Mouse (Mus musculus): ENCODE results near the gene Mcm6.
A peak's percentile ranks its signal among the peaks of the same experiment; 100 is the strongest.

Mcm6 gene

GRCm38 (mm10) chr1:128359554-128360376 is at the start of gene Mcm6:
Gene Mcm6, minus strand, starts transcription at chr1:128359664.
- peak; percentile 97 for DNase-seq (ENCODE audit: low read depth, low spot score)

GRCm38 (mm10) chr1:128406846-128407245 is 47.4 kb upstream of the Mcm6 start:
- no peak for DNase-seq (ENCODE audit: low read depth, low spot score)

- no peak for DNase-seq (ENCODE audit: low read depth, low spot score)
Measured at GRCm38 (mm10) chr1:128405675-128406074, 46.2 kb upstream of the Mcm6 start.

GRCm38 (mm10) chr1:128405041-128405481 is 45.6 kb upstream of the Mcm6 start:
- DNase-seq (ENCODE audit: low read depth, low spot score), result no peak

- DNase-seq (ENCODE audit: low read depth, low spot score), result no peak
Measured at GRCm38 (mm10) chr1:128400926-128401325, 41.5 kb upstream of the Mcm6 start.

GRCm38 (mm10) chr1:128399941-128400915 is 40.8 kb upstream of the Mcm6 start:
- DNase-seq (ENCODE audit: low read depth, low spot score), result no peak

GRCm38 (mm10) chr1:128398738-128399445 is 39.4 kb upstream of the Mcm6 start:
- DNase-seq (ENCODE audit: low read depth, low spot score), result peak; percentile 47

GRCm38 (mm10) chr1:128394657-128395056 is 35.2 kb upstream of the Mcm6 start:
- no peak for DNase-seq (ENCODE audit: low read depth, low spot score)

- DNase-seq (ENCODE audit: low read depth, low spot score), result no peak
Measured at GRCm38 (mm10) chr1:128392382-128392781, 32.9 kb upstream of the Mcm6 start.

GRCm38 (mm10) chr1:128386487-128386886 is 27.0 kb upstream of the Mcm6 start:
- peak; percentile 22 for DNase-seq (ENCODE audit: low read depth, low spot score)

GRCm38 (mm10) chr1:128376841-128377240 is 17.4 kb upstream of the Mcm6 start:
- no peak for DNase-seq (ENCODE audit: low read depth, low spot score)

- DNase-seq (ENCODE audit: low read depth, low spot score), result peak; percentile 52
Measured at GRCm38 (mm10) chr1:128372143-128372860, 12.8 kb upstream of the Mcm6 start.

- DNase-seq (ENCODE audit: low read depth, low spot score), result peak; percentile 84
Measured at GRCm38 (mm10) chr1:128368732-128369441, 9.4 kb upstream of the Mcm6 start.

GRCm38 (mm10) chr1:128360601-128361000 is 1.1 kb upstream of the Mcm6 start:
- DNase-seq (ENCODE audit: low read depth, low spot score), result no peak

GRCm38 (mm10) chr1:128358916-128359553 is 429 bp downstream of the Mcm6 start:
- no peak for DNase-seq (ENCODE audit: low read depth, low spot score)

GRCm38 (mm10) chr1:128358276-128358675 is 1.2 kb downstream of the Mcm6 start:
- peak; percentile 22 for DNase-seq (ENCODE audit: low read depth, low spot score)

- DNase-seq (ENCODE audit: low read depth, low spot score), result peak; percentile 62
Measured at GRCm38 (mm10) chr1:128357452-128357851, 2.0 kb downstream of the Mcm6 start.

- DNase-seq (ENCODE audit: low read depth, low spot score), result no peak
Measured at GRCm38 (mm10) chr1:128353092-128353491, 6.4 kb downstream of the Mcm6 start.

- DNase-seq (ENCODE audit: low read depth, low spot score), result no peak
Measured at GRCm38 (mm10) chr1:128344232-128344631, 15.2 kb downstream of the Mcm6 start.
